Mouse (Mus musculus): ENCODE results near the gene Lifr. TPM values are rescaled to one million over a fixed set of nuclear protein-coding genes. Genes with fewer than 3 reads are reported as not detected.

The Lifr gene
- polyA plus RNA-seq, 1 experiment = 14.8 TPM

GRCm38 (mm10) chr15:7113906-7114305 lies 23.5 kb downstream of the Lifr start:
- no peaks in the 10 kb centered on the region for H3K27me3 ChIP-seq (ENCODE audit: control insufficient read depth, insufficient read depth, insufficient read length)
- H3ac ChIP-seq (ENCODE audit: control insufficient read depth, insufficient read length) = no peak overlapping the region
- no peaks in the 10 kb centered on the region for H3K36me3 ChIP-seq (ENCODE audit: control insufficient read depth, insufficient read depth)
- H3K79me2 ChIP-seq (ENCODE audit: control insufficient read depth, insufficient read depth) = no peaks in the 10 kb centered on the region
- no peak overlapping the region for H3K4me2 ChIP-seq (ENCODE audit: low read depth)
- H3K4me3 ChIP-seq = no peak overlapping the region
- TF ChIP-seq MYOD1 (IDR thresholded peaks at IDR 0.05; ENCODE audit: control insufficient read depth in 1 of 3, insufficient read length in 2 of 3, low read depth in 2 of 3) (no peak), POLR2A (IDR thresholded peaks at IDR 0.05; ENCODE audit: insufficient read length, low read depth) (no peak), SRF (IDR thresholded peaks at IDR 0.05; ENCODE audit: control insufficient read depth, insufficient read length, low read depth) (no peak), REST (IDR thresholded peaks at IDR 0.05; ENCODE audit: insufficient read depth, insufficient read length) (no peak)

DNA sequence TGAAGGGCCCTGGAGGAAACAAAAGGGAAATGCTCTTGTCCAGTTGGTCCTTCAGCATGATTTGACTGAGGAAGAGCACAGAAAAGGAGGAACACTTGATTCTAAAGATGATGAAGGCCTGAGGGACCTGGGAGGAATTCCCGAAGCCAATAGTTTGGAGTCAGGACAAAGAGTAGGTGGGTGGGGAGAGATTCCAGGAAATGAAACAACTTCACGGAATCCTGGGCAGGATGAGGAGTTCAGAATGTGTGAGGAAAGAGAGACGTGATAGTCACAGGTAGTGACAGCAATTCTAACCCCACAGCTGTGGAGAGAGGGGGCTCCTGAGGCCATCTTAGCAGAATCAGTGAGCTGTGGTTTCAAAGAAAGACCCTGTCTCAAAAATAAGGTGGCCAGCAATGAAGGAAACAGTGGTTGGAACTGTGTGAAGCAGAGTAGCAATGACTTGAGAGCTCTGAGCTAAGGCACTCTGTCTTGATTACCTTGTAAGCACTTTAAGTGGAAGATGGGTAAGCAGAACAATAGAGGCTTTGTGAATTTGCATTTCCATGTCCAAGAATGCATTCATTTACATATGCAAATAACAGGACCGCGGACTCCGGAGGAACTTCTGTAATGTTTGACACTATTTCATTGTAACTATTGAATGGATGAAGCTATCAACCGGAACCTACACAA lies 25.1 kb downstream of the Lifr start:
- no peaks in the 10 kb centered on the region for H3K27me3 ChIP-seq (ENCODE audit: control insufficient read depth, insufficient read depth, insufficient read length)
- no peak overlapping the region for H3ac ChIP-seq (ENCODE audit: control insufficient read depth, insufficient read length)
- TF ChIP-seq E2F4 (IDR thresholded peaks at IDR 0.05; ENCODE audit: insufficient read depth) (no peak), USF1 (IDR thresholded peaks at IDR 0.05; ENCODE audit: low read depth) (no peak), TCF12 (IDR thresholded peaks at IDR 0.05; ENCODE audit: insufficient read depth, poor library complexity, severe bottlenecking) (no peak), TCF3 (IDR thresholded peaks at IDR 0.05; ENCODE audit: insufficient read length, low read depth) (no peak), REST (IDR thresholded peaks at IDR 0.05; ENCODE audit: insufficient read depth, insufficient read length) (no peak), MAX (IDR thresholded peaks at IDR 0.05; ENCODE audit: low read depth) (no peak), POLR2A (IDR thresholded peaks at IDR 0.05; ENCODE audit: insufficient read length, low read depth) (no peak), MYOD1 (IDR thresholded peaks at IDR 0.05; ENCODE audit: control insufficient read depth in 1 of 3, insufficient read length in 2 of 3, low read depth in 2 of 3) (no peak)
- H3K4me3 ChIP-seq = no peak overlapping the region
- H3K79me2 ChIP-seq (ENCODE audit: control insufficient read depth, insufficient read depth) = no peaks in the 10 kb centered on the region
- H3K4me2 ChIP-seq (ENCODE audit: low read depth) = no peak overlapping the region
- H3K36me3 ChIP-seq (ENCODE audit: control insufficient read depth, insufficient read depth) = no peaks in the 10 kb centered on the region

GRCm38 (mm10) chr15:7116216-7116615 lies 25.8 kb downstream of the Lifr start:
- TF ChIP-seq MYOD1 (IDR thresholded peaks at IDR 0.05; ENCODE audit: control insufficient read depth in 1 of 3, insufficient read length in 2 of 3, low read depth in 2 of 3) (peak in 1 of 3 experiments; percentile 25), REST (IDR thresholded peaks at IDR 0.05; ENCODE audit: insufficient read depth, insufficient read length) (no peak)
- Histone ChIP-seq H3K4me2 (ENCODE audit: low read depth) (no peak overlapping the region), H3K4me3 (no peak overlapping the region), H3K79me2 (ENCODE audit: control insufficient read depth, insufficient read depth) (no peaks in the 10 kb centered on the region), H3K27me3 (ENCODE audit: control insufficient read depth, insufficient read depth, insufficient read length) (no peaks in the 10 kb centered on the region), H3K36me3 (ENCODE audit: control insufficient read depth, insufficient read depth) (no peaks in the 10 kb centered on the region), H3ac (ENCODE audit: control insufficient read depth, insufficient read length) (no peak overlapping the region)

GRCm38 (mm10) chr15:7116699-7117098 lies 26.3 kb downstream of the Lifr start:
- Histone ChIP-seq H3ac (ENCODE audit: control insufficient read depth, insufficient read length) (no peak overlapping the region), H3K4me3 (no peak overlapping the region), H3K27me3 (ENCODE audit: control insufficient read depth, insufficient read depth, insufficient read length) (no peaks in the 10 kb centered on the region), H3K79me2 (ENCODE audit: control insufficient read depth, insufficient read depth) (no peaks in the 10 kb centered on the region), H3K36me3 (ENCODE audit: control insufficient read depth, insufficient read depth) (no peaks in the 10 kb centered on the region), H3K4me2 (ENCODE audit: low read depth) (no peak overlapping the region)
- TF ChIP-seq TCF3 (IDR thresholded peaks at IDR 0.05; ENCODE audit: insufficient read length, low read depth) (no peak), POLR2A (IDR thresholded peaks at IDR 0.05; ENCODE audit: insufficient read length, low read depth) (no peak), REST (IDR thresholded peaks at IDR 0.05; ENCODE audit: insufficient read depth, insufficient read length) (no peak), CEBPB (IDR thresholded peaks at IDR 0.05; ENCODE audit: insufficient read depth, poor library complexity, severe bottlenecking) (no peak), MYOG (IDR thresholded peaks at IDR 0.05; ENCODE audit: control insufficient read depth in 1 of 3, insufficient read depth in 1 of 3, insufficient read length in 2 of 3, low read depth in 2 of 3) (no peak), E2F4 (IDR thresholded peaks at IDR 0.05; ENCODE audit: insufficient read depth) (no peak), POLR2AphosphoS2 (IDR thresholded peaks at IDR 0.05; ENCODE audit: insufficient read length, low read depth) (no peak), SRF (IDR thresholded peaks at IDR 0.05; ENCODE audit: control insufficient read depth, insufficient read length, low read depth) (no peak), MYOD1 (IDR thresholded peaks at IDR 0.05; ENCODE audit: control insufficient read depth in 1 of 3, insufficient read length in 2 of 3, low read depth in 2 of 3) (no peak), TCF12 (IDR thresholded peaks at IDR 0.05; ENCODE audit: insufficient read depth, poor library complexity, severe bottlenecking) (no peak), MAX (IDR thresholded peaks at IDR 0.05; ENCODE audit: low read depth) (no peak), USF1 (IDR thresholded peaks at IDR 0.05; ENCODE audit: low read depth) (no peak)

GRCm38 (mm10) chr15:7117944-7118343 lies 27.5 kb downstream of the Lifr start:
- Histone ChIP-seq H3ac (ENCODE audit: control insufficient read depth, insufficient read length) (no peak overlapping the region), H3K27me3 (ENCODE audit: control insufficient read depth, insufficient read depth, insufficient read length) (no peaks in the 10 kb centered on the region), H3K4me3 (no peak overlapping the region), H3K79me2 (ENCODE audit: control insufficient read depth, insufficient read depth) (no peaks in the 10 kb centered on the region), H3K36me3 (ENCODE audit: control insufficient read depth, insufficient read depth) (no peaks in the 10 kb centered on the region), H3K4me2 (ENCODE audit: low read depth) (no peak overlapping the region)
- TF ChIP-seq POLR2AphosphoS2 (IDR thresholded peaks at IDR 0.05; ENCODE audit: insufficient read length, low read depth) = no peak
- no peak for TF ChIP-seq MYOG (IDR thresholded peaks at IDR 0.05; ENCODE audit: control insufficient read depth in 1 of 3, insufficient read depth in 1 of 3, insufficient read length in 2 of 3, low read depth in 2 of 3)
- no peak for TF ChIP-seq TCF12 (IDR thresholded peaks at IDR 0.05; ENCODE audit: insufficient read depth, poor library complexity, severe bottlenecking)
- TF ChIP-seq USF1 (IDR thresholded peaks at IDR 0.05; ENCODE audit: low read depth) = no peak
- TF ChIP-seq E2F4 (IDR thresholded peaks at IDR 0.05; ENCODE audit: insufficient read depth) = no peak

Data from myocyte (in vitro differentiated cells).